25 mouse cellular contexts compared by ENCODE assay signal in genomic region chr3:19848736-19849269, GRCm38 (mm10).
DNase-seq lines count a peak whose midpoint lies in the region; ATAC-seq and TF ChIP-seq lines count a peak whose summit lies in the region.
"Had no signal": no experiment of that assay in that cellular context is flagged by ENCODE, and none has a peak within 500 bp of the region (broad histone marks: within the 10 kb centered on the region; RNA-seq: fewer than 3 reads in every experiment).

No protein-coding gene starts in this region.

- no peaks in the 10 kb centered on the region for H3K27me3 ChIP-seq in embryonic facial prominence, embryonic 14.5 days (replicated peaks; ENCODE audit: control insufficient read depth, insufficient read depth, low read length)
- no peaks in the 10 kb centered on the region for H3K27me3 ChIP-seq in embryonic facial prominence, embryonic 10.5 days (replicated peaks; ENCODE audit: low read depth, poor library complexity, severe bottlenecking)
- no peaks in the 10 kb centered on the region for H3K27me3 ChIP-seq in forebrain, embryonic 15.5 days
- no peaks in the 10 kb centered on the region for H3K27me3 ChIP-seq in forebrain, embryonic 12.5 days
- H3K27me3 ChIP-seq: embryonic facial prominence, embryonic 13.5 days; hindbrain, embryonic 12.5 days had no signal

- no peak overlapping the region for H3K4me3 ChIP-seq in embryonic facial prominence, embryonic 14.5 days (ENCODE audit: low read depth, low read length)
- H3K4me3 ChIP-seq in embryonic facial prominence, embryonic 10.5 days = no peak overlapping the region
- no peak overlapping the region for H3K4me3 ChIP-seq in forebrain, embryonic 15.5 days
- no peak overlapping the region for H3K4me3 ChIP-seq in forebrain, embryonic 12.5 days (replicated peaks)
- H3K4me3 ChIP-seq: embryonic facial prominence, embryonic 13.5 days; heart, adult 2 months; hindbrain, embryonic 12.5 days had no signal

- no peak overlapping the region for H3K4me2 ChIP-seq in embryonic facial prominence, embryonic 14.5 days (ENCODE audit: low read depth, low read length)
- H3K4me2 ChIP-seq in forebrain, embryonic 15.5 days (replicated peaks) = no peak overlapping the region
- H3K4me2 ChIP-seq in forebrain, embryonic 12.5 days = no peak overlapping the region
- H3K4me2 ChIP-seq: embryonic facial prominence, embryonic 13.5 days; heart, embryonic 11.5 days; hindbrain, embryonic 12.5 days had no signal

- WGBS in embryonic facial prominence, embryonic 14.5 days = 48% methylated on average over 1 of the region's 1 CpGs
- 64% methylated on average over 1 of the region's 1 CpGs for WGBS in embryonic facial prominence, embryonic 10.5 days
- 29% methylated on average over 1 of the region's 1 CpGs for WGBS in forebrain, embryonic 15.5 days
- 45% methylated on average over 1 of the region's 1 CpGs for WGBS in forebrain, embryonic 12.5 days

- ATAC-seq in embryonic facial prominence, embryonic 14.5 days (ENCODE audit: low read depth) = peak; percentile 47; the same call in 1 of the 2 replicates
- ATAC-seq in forebrain, embryonic 15.5 days (replicated peaks) = peak; percentile 61
- no peak for ATAC-seq in forebrain, embryonic 12.5 days (ENCODE audit: low FRiP score)
- ATAC-seq: activated CD4-positive, CD25-positive, alpha-beta regulatory T cell, adult 4 months; hindbrain, postnatal 0 days; inflammation-experienced regulatory T-cells, adult 6 months; intestine, embryonic 16.5 days had no signal

- no peak overlapping the region for H3K27ac ChIP-seq in embryonic facial prominence, embryonic 14.5 days (replicated peaks; ENCODE audit: low read depth, low read length)
- no peak overlapping the region for H3K27ac ChIP-seq in embryonic facial prominence, embryonic 10.5 days (replicated peaks)
- peak overlapping the region; percentile 48; the same call in 1 of the 2 replicates for H3K27ac ChIP-seq in forebrain, embryonic 15.5 days (replicated peaks)
- no peak overlapping the region for H3K27ac ChIP-seq in forebrain, embryonic 12.5 days
- H3K27ac ChIP-seq: embryonic facial prominence, embryonic 13.5 days; heart, adult 2 months; hindbrain, embryonic 12.5 days; hindbrain, postnatal 0 days had no signal

- no peak for TF ChIP-seq POLR2A in brain, embryonic 14.5 days (IDR thresholded peaks at IDR 0.05; ENCODE audit: borderline replicate concordance, extremely low read depth, insufficient read depth, insufficient read length, poor library complexity, severe bottlenecking)

- peak; percentile 4 for DNase-seq in embryonic facial prominence, embryonic 14.5 days (ENCODE audit: low spot score)
- DNase-seq in embryonic facial prominence, embryonic 10.5 days (ENCODE audit: low spot score) = no peak
- DNase-seq in brain, embryonic 14.5 days (ENCODE audit: low read depth) = peak; percentile 49
- peak; percentile 71 for DNase-seq in retina, embryonic 14.5 days (ENCODE audit: low spot score)
- no peak for DNase-seq in adrenal gland, adult 18-20 months (ENCODE audit: low spot score in 2 of 2)
- DNase-seq in frontal cortex, postnatal 36 days (ENCODE audit: low spot score in 2 of 2) = no peak
- DNase-seq: adrenal gland, postnatal 10 days; adrenal gland, postnatal 36 days; cerebellum, adult 11 months; cerebellum, adult 2 months; cerebellum, adult 9-11 months; cerebellum, postnatal 25 days; gastrocnemius, postnatal 10 days; gastrocnemius, postnatal 36 days; heart, adult 2 months; kidney, adult 18-20 months had no signal

- no peak overlapping the region for H3K9ac ChIP-seq in embryonic facial prominence, embryonic 14.5 days (ENCODE audit: low read depth, low read length)
- no peak overlapping the region for H3K9ac ChIP-seq in forebrain, embryonic 15.5 days (replicated peaks)
- no peak overlapping the region for H3K9ac ChIP-seq in forebrain, embryonic 12.5 days
- H3K9ac ChIP-seq: embryonic facial prominence, embryonic 13.5 days; hindbrain, embryonic 12.5 days had no signal

- no peaks in the 10 kb centered on the region for H3K36me3 ChIP-seq in embryonic facial prominence, embryonic 14.5 days (ENCODE audit: control insufficient read depth, insufficient read depth, low read length)
- no peaks in the 10 kb centered on the region for H3K36me3 ChIP-seq in embryonic facial prominence, embryonic 10.5 days (replicated peaks)
- H3K36me3 ChIP-seq in forebrain, embryonic 15.5 days = no peaks in the 10 kb centered on the region
- no peaks in the 10 kb centered on the region for H3K36me3 ChIP-seq in forebrain, embryonic 12.5 days (replicated peaks)
- H3K36me3 ChIP-seq: embryonic facial prominence, embryonic 13.5 days; hindbrain, embryonic 12.5 days had no signal

- H3K9me3 ChIP-seq in embryonic facial prominence, embryonic 14.5 days (ENCODE audit: control insufficient read depth, low read length) = no peaks in the 10 kb centered on the region
- H3K9me3 ChIP-seq in embryonic facial prominence, embryonic 10.5 days = no peaks in the 10 kb centered on the region
- no peaks in the 10 kb centered on the region for H3K9me3 ChIP-seq in forebrain, embryonic 15.5 days
- H3K9me3 ChIP-seq in forebrain, embryonic 12.5 days = no peaks in the 10 kb centered on the region
- H3K9me3 ChIP-seq: embryonic facial prominence, embryonic 13.5 days; hindbrain, embryonic 12.5 days had no signal

- TF ChIP-seq CTCF in brain, embryonic 14.5 days (IDR thresholded peaks at IDR 0.05; ENCODE audit: borderline replicate concordance, extremely low read depth, insufficient read depth, insufficient read length) = no peak

- H3K4me1 ChIP-seq in embryonic facial prominence, embryonic 14.5 days (ENCODE audit: control insufficient read depth, insufficient read depth, low read length) = no peaks in the 10 kb centered on the region
- no peaks in the 10 kb centered on the region for H3K4me1 ChIP-seq in embryonic facial prominence, embryonic 10.5 days
- H3K4me1 ChIP-seq in forebrain, embryonic 15.5 days = peaks cover 4% of the 10 kb centered on the region; the same call in 1 of the 2 replicates
- no peaks in the 10 kb centered on the region for H3K4me1 ChIP-seq in forebrain, embryonic 12.5 days
- H3K4me1 ChIP-seq: embryonic facial prominence, embryonic 13.5 days; hindbrain, embryonic 12.5 days had no signal

Comparison
In these comparisons a context has a peak if more than half of its experiments do, and no peak if none do; other contexts are left out.
1. DNase-seq: peak in embryonic facial prominence, embryonic 14.5 days (single experiment), brain, embryonic 14.5 days (single experiment) and retina, embryonic 14.5 days (single experiment); none in embryonic facial prominence, embryonic 10.5 days (single experiment), adrenal gland, adult 18-20 months (0 of 2) and frontal cortex, postnatal 36 days (0 of 2).